Mouse (Mus musculus) kidney, postnatal 14 days (tissue): ENCODE results near the gene Speer2.

Experiments used
- DNase-seq: peaks from one replicate; pipeline ENCODE4 v3.0.0; 2022; ENCODE audit warnings: mixed read lengths

Gene Speer2

DNA sequence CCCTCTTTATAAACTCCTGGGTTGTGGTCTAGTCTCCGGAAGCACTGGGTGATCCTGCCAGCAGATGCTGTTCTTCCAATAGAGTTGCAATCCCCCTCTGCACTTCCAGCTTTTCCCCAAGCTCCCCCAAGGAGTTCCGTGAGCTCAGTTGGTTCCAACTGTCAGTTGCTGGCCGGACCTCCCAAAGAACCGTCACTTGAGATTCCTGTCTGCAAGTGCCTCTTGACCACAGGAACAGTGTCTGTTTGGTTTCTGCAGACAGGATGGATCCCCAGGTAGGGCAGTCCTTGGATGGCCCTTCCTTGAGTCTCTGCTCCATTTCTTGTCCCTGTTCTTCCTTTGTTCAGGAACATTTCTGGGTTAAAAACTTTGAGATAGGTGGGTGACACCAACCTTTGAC is at the start of gene Speer2:
Gene Speer2 (minus strand): TSS at position 101 of the 400 bp plus-strand sequence.
- no peak for DNase-seq

GRCm38 (mm10) chr16:69904303-69904702 is 40.8 kb upstream of the Speer2 start:
- DNase-seq = no peak

GRCm38 (mm10) chr16:69880712-69881111 is 17.2 kb upstream of the Speer2 start:
- no peak for DNase-seq

GRCm38 (mm10) chr16:69836628-69837027 is 26.9 kb downstream of the Speer2 start:
- no peak for DNase-seq

DNA sequence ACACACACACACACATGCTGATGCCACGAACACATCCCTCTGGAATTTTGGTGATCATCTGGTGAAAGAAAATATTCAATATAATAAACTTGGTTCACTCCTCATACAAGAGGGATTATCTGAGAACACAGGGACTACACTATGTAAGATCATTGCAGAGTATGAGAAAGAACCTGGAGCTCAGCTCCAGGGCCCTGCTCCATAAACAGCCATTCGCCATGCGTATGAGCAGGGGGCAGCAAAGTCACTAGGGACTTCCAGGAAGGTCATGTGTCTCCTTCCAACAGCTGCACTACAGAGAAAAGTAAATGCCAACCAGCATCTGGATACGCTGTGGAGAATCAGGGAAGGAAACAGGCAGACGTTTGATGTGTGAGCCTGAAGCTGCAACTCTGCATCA is 49.9 kb downstream of the Speer2 start:
- DNase-seq = no peak
